Mouse (Mus musculus): ENCODE measurements around the gene Chrng. TPM values are rescaled to one million over a fixed set of nuclear protein-coding genes. Genes with fewer than 3 reads are reported as not detected.
A peak's percentile ranks its signal among the peaks of the same experiment; 100 is the strongest.

Chrng gene
- polyA plus RNA-seq, 1 experiment from 2014 or later = not detected

DNA sequence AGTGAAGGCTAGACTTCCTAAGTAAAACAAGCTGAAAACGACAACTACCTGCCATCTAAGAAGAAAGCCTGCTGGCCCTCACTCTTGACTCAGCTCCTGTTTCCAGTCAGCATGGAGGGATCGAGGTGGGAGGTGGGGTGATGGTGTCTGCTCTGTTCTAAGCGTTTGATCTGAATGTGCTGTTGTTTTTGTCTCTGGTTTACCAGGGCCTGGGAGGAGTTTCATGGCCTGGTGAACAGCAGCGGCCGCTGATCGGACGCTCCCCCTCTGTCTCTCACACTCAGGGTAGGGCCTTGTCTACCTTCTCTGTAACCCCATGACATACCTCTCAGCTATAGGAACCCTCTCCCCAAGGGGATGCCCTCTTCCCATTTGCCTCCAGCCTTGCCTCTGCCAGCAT is 27.7 kb downstream of the Chrng start:
- no peak overlapping the region for H3K27ac ChIP-seq (replicated peaks)

DNA sequence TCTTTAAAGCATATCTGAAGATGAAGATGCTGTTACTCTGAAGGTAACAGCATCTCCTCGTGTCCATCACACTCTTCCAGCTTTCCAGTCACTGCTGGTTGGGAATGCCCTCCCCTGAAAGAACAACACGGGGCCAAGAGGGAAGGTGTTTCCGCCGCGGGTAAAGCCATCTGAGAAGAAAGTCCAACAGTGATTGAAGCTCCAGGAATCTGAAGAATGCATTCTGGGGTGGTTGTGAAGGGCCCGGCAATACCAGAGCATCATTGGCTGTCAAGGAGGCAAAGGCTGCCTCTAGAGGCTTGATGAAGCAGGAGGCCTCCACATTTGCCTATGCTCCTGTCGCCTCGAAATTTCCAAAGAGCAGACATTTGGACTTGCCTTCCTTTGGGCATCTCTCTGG is 34.6 kb downstream of the Chrng start:
- Histone ChIP-seq H3K4me2 (replicated peaks) (no peak overlapping the region), H3K27me3 (no peaks in the 10 kb centered on the region), H3K36me3 (peaks cover 32% of the 10 kb centered on the region), H3K4me1 (no peaks in the 10 kb centered on the region), H3K27ac (replicated peaks) (no peak overlapping the region), H3K9me3 (no peaks in the 10 kb centered on the region), H3K4me3 (no peak overlapping the region), H3K9ac (replicated peaks) (no peak overlapping the region)
- no peak for ATAC-seq (replicated peaks)
- WGBS = 84% methylated on average over 8 of the region's 8 CpGs

More for the DNA sequence above, 27.7 kb downstream of the Chrng start:
- H3K27me3 ChIP-seq = no peaks in the 10 kb centered on the region
- H3K4me2 ChIP-seq (replicated peaks) = no peak overlapping the region
- H3K4me1 ChIP-seq = no peaks in the 10 kb centered on the region
- peaks cover 75% of the 10 kb centered on the region for H3K36me3 ChIP-seq
- H3K9ac ChIP-seq (replicated peaks) = no peak overlapping the region
- ATAC-seq (replicated peaks) = no peak
- no peaks in the 10 kb centered on the region for H3K9me3 ChIP-seq
- H3K4me3 ChIP-seq = no peak overlapping the region
- 84% methylated on average over 7 of the region's 7 CpGs for WGBS

DNA sequence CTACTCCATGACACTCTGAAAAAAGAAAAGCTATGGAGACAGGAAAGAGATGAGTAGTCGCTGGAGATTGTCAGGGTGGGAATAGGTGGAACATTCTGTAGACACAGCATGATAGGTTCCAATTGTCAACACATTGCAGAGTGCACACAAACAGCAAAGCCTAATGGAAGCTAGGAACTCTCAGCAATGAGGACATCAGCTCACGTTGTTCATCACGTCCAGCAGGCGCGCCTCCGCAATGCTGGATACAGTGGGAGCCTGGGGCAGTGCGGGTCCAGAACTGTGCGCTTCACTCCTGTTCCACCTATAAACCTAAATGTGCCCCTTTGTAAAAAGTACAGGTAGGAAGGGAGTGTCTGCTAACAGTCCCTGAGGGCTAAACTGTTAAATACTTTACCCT is 38.6 kb downstream of the Chrng start:
- 92% methylated on average over 8 of the region's 8 CpGs for WGBS
- no peaks in the 10 kb centered on the region for H3K27me3 ChIP-seq
- H3K4me1 ChIP-seq = no peaks in the 10 kb centered on the region
- no peak overlapping the region for H3K4me3 ChIP-seq
- H3K9ac ChIP-seq (replicated peaks) = no peak overlapping the region
- ATAC-seq (replicated peaks) = no peak
- peaks cover 12% of the 10 kb centered on the region for H3K36me3 ChIP-seq
- H3K9me3 ChIP-seq = no peaks in the 10 kb centered on the region
- H3K27ac ChIP-seq (replicated peaks) = no peak overlapping the region
- H3K4me2 ChIP-seq (replicated peaks) = no peak overlapping the region

- H3K4me2 ChIP-seq (replicated peaks) = no peak overlapping the region
- H3K9me3 ChIP-seq = no peaks in the 10 kb centered on the region
- H3K27ac ChIP-seq (replicated peaks) = no peak overlapping the region
- no peaks in the 10 kb centered on the region for H3K4me1 ChIP-seq
- ATAC-seq (replicated peaks) = no peak
- no peak overlapping the region for H3K9ac ChIP-seq (replicated peaks)
- H3K27me3 ChIP-seq = no peaks in the 10 kb centered on the region
- 60% methylated on average over 1 of the region's 1 CpGs for WGBS
- no peaks in the 10 kb centered on the region for H3K36me3 ChIP-seq
- H3K4me3 ChIP-seq = no peak overlapping the region
Measured at GRCm38 (mm10) chr1:87245430-87245829, 41.0 kb downstream of the Chrng start.

- Histone ChIP-seq H3K4me3 (no peak overlapping the region), H3K27me3 (no peaks in the 10 kb centered on the region), H3K9ac (replicated peaks) (no peak overlapping the region), H3K4me2 (replicated peaks) (peak overlapping the region; percentile 23; the same call in 1 of the 2 replicates), H3K4me1 (no peaks in the 10 kb centered on the region), H3K27ac (replicated peaks) (no peak overlapping the region), H3K9me3 (no peaks in the 10 kb centered on the region), H3K36me3 (no peaks in the 10 kb centered on the region)
- 24% methylated on average over 22 of the region's 22 CpGs for WGBS
- ATAC-seq (replicated peaks) = peak; percentile 88
Measured at GRCm38 (mm10) chr1:87245929-87246815, 41.7 kb downstream of the Chrng start.

GRCm38 (mm10) chr1:87252040-87252609 is 47.7 kb downstream of the Chrng start:
- H3K27me3 ChIP-seq = no peaks in the 10 kb centered on the region
- H3K9ac ChIP-seq (replicated peaks) = no peak overlapping the region
- H3K36me3 ChIP-seq = no peaks in the 10 kb centered on the region
- 54% methylated on average over 5 of the region's 5 CpGs for WGBS
- no peak overlapping the region for H3K4me3 ChIP-seq
- no peak overlapping the region for H3K4me2 ChIP-seq (replicated peaks)
- H3K9me3 ChIP-seq = no peaks in the 10 kb centered on the region
- H3K27ac ChIP-seq (replicated peaks) = no peak overlapping the region
- no peaks in the 10 kb centered on the region for H3K4me1 ChIP-seq
- no peak for ATAC-seq (replicated peaks)

DNA sequence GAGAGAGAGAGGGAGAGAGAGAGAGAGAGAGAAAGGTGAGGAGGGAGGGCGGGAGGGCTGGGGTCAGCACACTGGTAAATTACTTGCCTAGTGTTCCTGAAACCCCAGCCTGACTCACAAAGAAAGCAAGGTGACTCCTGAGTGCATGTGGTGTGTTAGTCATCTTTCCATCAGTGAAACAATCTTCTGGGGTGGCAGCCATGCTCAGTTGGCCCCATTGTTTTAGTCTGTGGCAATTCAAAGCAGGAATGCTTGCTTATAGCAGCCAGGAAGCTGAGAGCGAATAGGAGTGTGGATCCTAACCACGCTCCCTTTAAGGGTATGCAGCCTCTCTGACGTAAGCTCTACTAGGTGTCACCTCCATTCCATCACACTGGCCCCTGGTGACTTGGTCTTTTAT is 50.7 kb downstream of the Chrng start:
- no peak overlapping the region for H3K4me3 ChIP-seq
- no peaks in the 10 kb centered on the region for H3K36me3 ChIP-seq
- no peak overlapping the region for H3K9ac ChIP-seq (replicated peaks)
- peaks cover 4% of the 10 kb centered on the region; the same call in 1 of the 2 replicates for H3K4me1 ChIP-seq
- no peak overlapping the region for H3K4me2 ChIP-seq (replicated peaks)
- no peaks in the 10 kb centered on the region for H3K27me3 ChIP-seq
- no peak overlapping the region for H3K27ac ChIP-seq (replicated peaks)
- WGBS = 70% methylated on average over 4 of the region's 4 CpGs
- no peak for ATAC-seq (replicated peaks)
- no peaks in the 10 kb centered on the region for H3K9me3 ChIP-seq

DNA sequence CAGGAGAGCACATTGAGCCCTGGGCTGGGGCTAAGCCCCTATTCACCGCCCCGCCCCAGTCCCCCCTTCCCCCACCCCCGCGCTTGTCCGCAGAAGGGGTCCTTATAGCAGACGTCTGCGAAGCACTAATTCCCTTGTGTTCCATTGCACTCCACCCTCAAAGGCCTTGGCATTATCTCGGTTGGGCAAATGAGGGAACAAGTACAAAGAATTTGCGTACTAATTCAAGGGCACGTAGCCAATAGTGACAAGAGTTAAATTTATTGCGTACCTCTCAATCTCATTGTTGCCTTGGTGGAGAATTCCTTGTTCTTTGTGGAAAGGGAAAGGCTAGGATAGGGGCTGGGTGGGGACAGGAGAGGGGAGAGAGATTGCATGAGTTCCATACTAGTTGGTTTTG is 53.2 kb downstream of the Chrng start:
- H3K9me3 ChIP-seq = no peaks in the 10 kb centered on the region
- no peak overlapping the region for H3K27ac ChIP-seq (replicated peaks)
- H3K4me1 ChIP-seq = peaks cover 4% of the 10 kb centered on the region; the same call in 1 of the 2 replicates
- WGBS = 6% methylated on average over 11 of the region's 11 CpGs
- no peaks in the 10 kb centered on the region for H3K36me3 ChIP-seq
- H3K27me3 ChIP-seq = peaks cover under 1% of the 10 kb centered on the region; the same call in 1 of the 2 replicates
- no peak for ATAC-seq (replicated peaks)
- H3K4me2 ChIP-seq (replicated peaks) = no peak overlapping the region
- H3K4me3 ChIP-seq = no peak overlapping the region
- no peak overlapping the region for H3K9ac ChIP-seq (replicated peaks)

DNA sequence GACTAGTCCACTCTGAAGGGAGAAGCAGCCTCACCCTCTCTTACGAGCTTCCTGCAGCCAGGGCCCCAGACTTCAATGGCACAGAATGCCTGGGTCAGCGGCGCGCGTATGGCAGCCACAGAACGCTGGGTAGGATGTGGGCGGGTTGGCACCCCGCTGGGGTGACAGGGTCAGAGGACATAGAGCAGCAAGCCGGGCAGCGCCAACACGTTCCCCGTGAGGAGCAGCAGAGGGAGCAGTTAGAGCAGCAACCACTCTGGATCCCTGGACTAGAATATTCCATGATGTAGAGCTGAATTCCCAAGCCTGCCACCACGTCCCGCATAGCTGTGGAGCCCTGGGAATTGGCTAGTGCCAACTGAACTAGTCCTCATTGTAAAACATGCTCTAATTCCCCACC is 54.0 kb downstream of the Chrng start:
- H3K4me3 ChIP-seq = no peak overlapping the region
- H3K4me1 ChIP-seq = peaks cover 9% of the 10 kb centered on the region
- H3K9ac ChIP-seq (replicated peaks) = no peak overlapping the region
- H3K4me2 ChIP-seq (replicated peaks) = no peak overlapping the region
- no peaks in the 10 kb centered on the region for H3K36me3 ChIP-seq
- H3K27me3 ChIP-seq = peaks cover 7% of the 10 kb centered on the region; the same call in 1 of the 2 replicates
- H3K27ac ChIP-seq (replicated peaks) = no peak overlapping the region
- H3K9me3 ChIP-seq = no peaks in the 10 kb centered on the region
- ATAC-seq (replicated peaks) = no peak
- WGBS = 20% methylated on average over 14 of the region's 14 CpGs

DNA sequence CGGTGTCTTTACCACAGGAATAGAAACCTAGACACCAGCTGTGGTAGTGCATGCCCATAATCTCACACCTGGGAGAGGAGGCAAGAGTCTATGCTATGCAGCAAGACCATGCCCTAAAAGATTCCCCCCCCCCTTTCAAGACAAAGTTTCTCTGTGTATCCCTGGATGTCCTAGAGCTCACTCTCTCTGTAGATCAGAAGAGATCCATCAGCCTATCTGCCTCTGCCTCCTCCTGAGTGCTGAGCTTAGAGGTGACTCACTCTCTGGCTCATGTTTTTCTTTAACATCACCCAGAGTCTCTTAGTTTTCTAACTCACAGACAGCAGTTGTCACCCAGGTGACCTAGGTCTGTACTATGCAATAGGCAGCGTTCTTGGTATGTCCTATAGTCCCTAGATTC is 54.9 kb downstream of the Chrng start:
- Histone ChIP-seq H3K4me1 (peaks cover 18% of the 10 kb centered on the region), H3K36me3 (no peaks in the 10 kb centered on the region), H3K27ac (replicated peaks) (no peak overlapping the region), H3K4me3 (no peak overlapping the region), H3K27me3 (peaks cover 15% of the 10 kb centered on the region; the same call in 1 of the 2 replicates), H3K4me2 (replicated peaks) (no peak overlapping the region), H3K9me3 (no peaks in the 10 kb centered on the region), H3K9ac (replicated peaks) (no peak overlapping the region)
- ATAC-seq (replicated peaks) = no peak
- 87% methylated on average over 2 of the region's 2 CpGs for WGBS

Data from forebrain, embryonic 15.5 days (tissue).